Mouse (Mus musculus) megakaryocyte-erythroid progenitor cell, adult 5-6 weeks (primary cell): Measurements from ENCODE around the gene 5330417H12Rik. TPM values are rescaled to one million over a fixed set of nuclear protein-coding genes. Genes with fewer than 3 reads are reported as not detected.
A peak's percentile ranks its signal among the peaks of the same experiment; 100 is the strongest.

Experiments
- ATAC-seq: replicated peaks from 2 replicates; pipeline ENCODE4 v1.8.0; 2016; ENCODE audit warnings: mild to moderate bottlenecking, inconsistent platforms; ENCODE audit not compliant: severe bottlenecking, poor library complexity, low FRiP score, low TSS enrichment
- total RNA-seq, 2 experiments: library from RNA; stranded (forward) in 1 of 2; stranded (reverse) in 1 of 2; fragments of 200-1000, 215-1000 nt in 1 of 2; fragments of >200 nt in 1 of 2; fragmentation: Nextera tagmentation in 1 of 2; gene quantifications; 2 replicates each; pipeline ENCODE4 v1.2.3; 2014 to 2017

5330417H12Rik gene
- total RNA-seq (2014; fragmentation: Nextera tagmentation), result not detected in 2 replicates
- not detected in 2 replicates for total RNA-seq (2017)

GRCm38 (mm10) chr7:107625061-107625460 lies at the start of gene 5330417H12Rik:
TSS of gene 5330417H12Rik (minus strand) at chr7:107625161.
- no peak for ATAC-seq

DNA sequence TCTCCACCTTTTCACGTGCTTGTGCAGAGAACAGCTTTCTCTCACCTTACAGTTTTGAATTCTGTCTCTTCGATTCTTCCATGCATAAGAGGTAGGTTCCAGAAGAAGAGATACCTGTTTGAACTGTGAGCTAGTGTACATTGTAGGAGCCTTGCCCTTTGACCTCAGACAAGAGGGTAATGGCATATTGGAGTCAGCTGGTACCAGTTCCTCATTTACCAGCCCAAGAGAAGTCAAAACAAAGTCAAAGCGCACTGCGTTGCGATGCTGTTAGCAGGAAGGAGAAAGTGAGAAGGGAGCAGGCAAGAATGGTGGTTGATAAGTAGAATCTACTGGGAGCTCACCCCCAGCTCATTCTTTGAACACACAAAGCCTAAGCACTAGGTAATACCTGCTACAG lies 43.6 kb upstream of the 5330417H12Rik start:
- no peak for ATAC-seq

GRCm38 (mm10) chr7:107666262-107666902 lies 41.4 kb upstream of the 5330417H12Rik start:
- no peak for ATAC-seq

DNA sequence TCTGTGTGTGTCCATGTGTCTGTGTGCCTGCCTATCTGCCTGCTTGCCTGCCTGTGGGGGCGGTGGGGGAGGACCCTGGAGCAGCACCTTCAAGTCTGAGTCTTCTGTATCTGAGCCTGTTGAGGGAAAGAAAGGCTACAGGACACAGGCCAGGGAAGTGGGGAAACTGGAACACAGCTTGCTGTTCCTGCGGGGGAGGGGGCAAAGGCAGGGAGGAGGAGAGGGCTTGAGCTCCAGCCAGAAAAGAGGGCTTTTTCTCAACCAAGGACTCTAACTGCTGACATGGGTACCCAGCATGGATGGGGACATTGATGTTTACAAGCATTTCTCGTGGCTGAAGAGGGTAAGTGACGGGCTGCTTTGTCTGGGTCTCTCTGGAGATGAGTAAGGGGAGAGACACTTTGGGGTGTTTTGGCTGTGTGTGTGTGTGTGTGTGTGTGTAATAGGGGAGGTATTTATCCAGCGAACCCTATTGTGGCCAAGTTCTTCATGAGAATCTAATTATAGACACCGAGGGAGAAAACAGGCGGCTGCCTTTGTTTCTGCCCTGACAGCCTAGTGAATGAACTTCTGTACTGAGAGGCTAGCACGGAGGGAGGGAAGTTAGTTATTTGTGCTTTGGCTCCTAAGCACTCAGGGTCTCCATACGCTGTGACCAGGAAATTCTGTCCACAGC lies 40.8 kb upstream of the 5330417H12Rik start:
- no peak for ATAC-seq

DNA sequence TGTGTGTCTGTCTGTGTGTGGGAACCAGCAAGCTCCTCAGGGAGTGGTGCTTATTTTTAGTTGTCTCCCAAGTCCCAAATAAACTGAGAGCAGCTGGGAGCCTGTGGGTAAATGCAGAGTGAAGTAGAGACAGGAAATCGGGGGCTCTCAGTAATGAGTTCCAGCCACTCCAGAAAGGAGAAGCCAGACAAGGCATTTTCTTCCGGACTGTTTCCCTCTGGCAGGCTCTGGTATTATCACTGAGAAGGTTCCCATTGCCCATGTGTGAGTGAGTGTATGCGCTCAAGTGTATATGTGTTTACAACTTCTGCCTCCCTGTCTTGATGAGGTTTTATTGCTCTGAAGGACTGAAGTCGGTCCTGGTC lies 40.2 kb upstream of the 5330417H12Rik start:
- ATAC-seq, result no peak

GRCm38 (mm10) chr7:107664063-107665056 lies 39.4 kb upstream of the 5330417H12Rik start:
- ATAC-seq, result peak; percentile 40

DNA sequence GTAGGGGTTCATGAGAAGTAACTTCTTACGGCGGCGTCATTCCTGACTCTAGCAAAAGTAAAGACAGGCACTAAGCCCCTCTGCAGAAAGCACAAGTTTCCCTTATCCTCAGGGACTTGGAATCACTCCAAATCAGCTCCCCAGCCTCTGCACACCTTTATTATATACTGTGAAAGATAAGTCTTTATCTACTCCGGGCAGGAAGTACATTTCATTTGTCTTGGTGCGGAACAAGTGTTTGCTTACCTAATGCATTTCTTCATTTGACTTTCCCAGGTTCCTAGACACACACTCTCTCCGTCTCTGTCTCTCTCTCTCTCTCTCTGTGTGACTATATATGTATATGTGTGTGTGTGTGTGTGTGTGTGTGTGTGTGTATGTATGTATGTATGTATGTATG lies 38.7 kb upstream of the 5330417H12Rik start:
- ATAC-seq, result no peak

- ATAC-seq, result no peak
Observed at GRCm38 (mm10) chr7:107661843-107662281, 36.9 kb upstream of the 5330417H12Rik start.

- ATAC-seq, result peak; percentile 64
Observed at GRCm38 (mm10) chr7:107661189-107661842, 36.4 kb upstream of the 5330417H12Rik start.

DNA sequence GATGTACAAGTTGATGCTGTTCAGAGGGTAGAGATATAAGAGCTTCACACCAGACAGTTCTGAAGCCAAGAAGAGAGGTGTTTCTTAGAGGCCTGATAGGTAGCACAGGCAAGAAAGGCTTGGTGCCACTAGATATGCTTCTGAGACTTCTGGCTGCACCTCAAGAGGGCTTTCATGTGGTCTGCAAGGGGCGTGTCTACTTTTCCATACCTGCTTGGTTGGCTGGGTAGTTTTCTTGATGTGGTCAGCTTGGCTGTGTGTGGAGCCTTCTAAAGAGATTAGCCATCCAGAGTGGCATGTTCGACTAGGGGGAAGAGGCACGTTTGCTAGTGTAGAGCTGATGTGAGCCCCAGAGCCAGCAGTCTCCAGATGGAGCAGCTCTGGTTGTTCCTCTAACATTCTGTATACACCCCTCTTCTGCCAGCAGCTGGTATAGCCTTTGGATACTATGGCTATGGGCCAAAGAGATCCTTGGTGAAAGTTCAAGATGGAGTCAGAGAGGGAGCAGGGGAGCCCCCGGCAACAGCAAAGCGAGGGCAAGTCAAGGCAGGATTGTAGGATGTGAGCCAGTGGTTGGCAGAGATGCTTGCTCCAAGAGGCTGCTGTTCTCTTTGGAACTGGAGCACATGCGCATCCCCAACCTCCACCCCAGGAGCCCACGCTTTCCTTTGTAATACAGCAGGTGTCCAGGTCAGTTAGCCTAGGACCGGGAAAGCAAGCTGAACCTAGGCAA lies 34.4 kb upstream of the 5330417H12Rik start:
- peak; percentile 18; the same call in 1 of the 2 replicates for ATAC-seq

- ATAC-seq, result peak; percentile 37
Observed at GRCm38 (mm10) chr7:107656451-107656850, 31.5 kb upstream of the 5330417H12Rik start.

DNA sequence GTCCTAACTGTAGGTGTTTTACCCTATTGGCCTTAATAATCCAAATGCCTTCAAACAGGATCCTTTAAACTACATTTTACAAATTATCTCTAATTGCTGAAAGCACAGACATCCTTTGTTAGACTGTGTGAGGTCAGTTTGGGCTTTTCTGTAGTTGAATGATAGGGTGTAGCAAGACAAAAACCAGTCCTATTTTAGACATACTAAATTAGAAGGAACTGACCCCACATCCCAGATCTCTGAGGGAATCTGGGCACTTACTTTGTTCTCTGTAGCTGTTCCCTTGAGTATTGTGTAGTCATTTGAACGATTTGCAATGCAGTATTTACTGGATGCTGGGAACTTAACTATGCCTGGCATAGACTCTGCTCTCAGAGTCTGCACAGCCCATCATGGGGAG lies 26.9 kb upstream of the 5330417H12Rik start:
- ATAC-seq, result no peak

DNA sequence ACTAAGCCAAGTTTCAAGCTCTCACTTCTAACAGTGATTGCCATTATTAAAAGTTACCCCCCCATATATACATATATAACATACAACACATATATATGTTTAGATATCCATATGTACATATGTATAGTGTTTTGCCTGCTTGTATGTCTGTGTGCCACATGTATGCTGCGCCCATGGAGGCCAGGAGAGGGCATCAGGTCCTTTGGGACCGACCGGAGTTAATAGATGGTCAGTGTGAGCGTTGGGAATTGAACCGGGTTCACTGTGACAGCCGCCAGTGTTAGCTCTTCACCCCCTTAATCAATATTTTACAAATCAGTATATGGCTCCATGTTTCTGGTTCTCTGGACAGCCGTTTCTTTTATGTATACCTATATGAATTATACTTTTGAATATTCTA lies 25.0 kb upstream of the 5330417H12Rik start:
- no peak for ATAC-seq

DNA sequence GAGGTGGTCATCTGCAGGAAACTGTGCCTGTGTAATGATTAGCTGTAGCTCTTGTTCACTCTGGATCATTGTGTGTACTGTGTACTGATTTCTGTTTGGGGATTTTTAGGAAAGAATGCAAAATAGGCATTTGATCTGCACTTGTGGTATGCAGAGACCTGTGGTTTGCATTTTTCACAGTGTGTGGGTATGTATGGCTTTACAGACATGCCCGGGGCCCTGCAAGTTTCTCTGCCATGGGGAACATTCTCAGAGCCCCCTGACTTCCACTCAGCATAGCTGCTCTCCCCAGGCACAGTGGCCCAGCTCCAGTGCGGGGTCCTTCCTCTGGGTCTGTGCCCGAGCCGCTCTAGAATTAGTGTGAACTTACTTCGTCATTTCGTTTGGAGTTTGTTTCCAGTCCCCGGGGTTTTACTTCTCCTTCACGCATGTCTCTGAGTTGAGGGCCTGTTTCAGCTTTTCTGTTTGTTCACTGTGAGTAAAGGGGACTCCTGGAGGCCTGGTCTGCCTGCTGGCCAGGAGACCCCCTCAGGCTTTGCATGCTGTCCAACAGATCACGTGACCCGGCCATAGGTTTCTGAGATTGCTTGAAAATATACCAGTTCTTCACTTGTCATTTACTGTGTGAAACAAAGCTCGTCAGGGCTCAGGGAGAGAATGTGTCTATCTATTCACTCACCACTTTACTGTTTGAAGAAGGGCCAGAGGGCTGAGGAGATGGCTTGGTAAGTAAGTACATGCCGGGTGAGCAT lies 24.2 kb upstream of the 5330417H12Rik start:
- ATAC-seq, result no peak

DNA sequence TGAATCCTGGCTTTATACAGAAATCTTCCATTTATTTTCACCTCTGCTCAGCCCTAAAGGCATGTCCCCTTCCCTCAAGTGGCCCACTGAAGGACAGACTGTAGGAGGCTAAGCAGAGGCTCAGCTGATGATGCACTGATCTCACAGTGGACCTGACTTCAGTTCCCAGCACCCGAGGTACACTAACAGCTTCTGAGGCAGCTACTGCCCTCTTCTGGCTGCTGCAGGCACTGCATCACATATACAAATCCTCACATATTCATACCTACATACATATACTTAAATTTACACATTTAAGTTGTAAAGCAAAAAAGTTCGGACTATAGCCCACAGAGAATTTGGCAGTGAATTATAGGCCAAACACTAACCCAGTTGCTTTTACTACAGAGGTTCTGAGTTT lies 20.0 kb upstream of the 5330417H12Rik start:
- ATAC-seq, result no peak

DNA sequence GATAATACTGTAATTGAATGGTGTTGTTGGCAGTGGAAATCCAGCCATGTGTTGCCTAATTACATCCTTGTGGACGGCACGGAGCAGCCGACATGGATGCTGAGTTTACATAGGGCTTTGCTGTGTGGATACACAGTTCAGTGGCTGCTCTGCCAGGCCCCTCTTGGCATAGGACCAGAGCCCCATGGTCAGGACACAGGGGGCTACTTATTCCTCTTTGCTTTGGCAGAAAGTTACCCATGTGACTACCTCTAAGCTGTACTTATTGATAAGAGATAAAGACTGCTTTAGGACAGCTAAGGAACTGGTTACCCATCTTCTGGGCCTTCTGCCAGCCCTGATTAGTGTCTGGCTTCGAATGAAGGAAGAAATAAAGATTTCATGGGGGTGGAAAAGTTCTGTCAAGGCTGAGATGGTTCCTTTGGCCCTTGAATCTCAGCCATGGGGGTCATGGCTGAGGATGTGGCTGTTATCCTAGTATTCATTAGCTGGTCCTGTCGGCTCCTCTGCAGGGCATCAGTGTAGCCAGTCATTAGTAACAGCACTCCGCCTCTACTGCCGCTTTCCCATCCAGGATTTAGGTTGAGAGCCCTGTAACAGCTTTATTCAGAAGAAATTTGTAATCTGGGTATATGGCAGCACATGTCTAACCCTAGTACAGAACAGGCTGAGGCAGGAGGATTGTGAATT lies 17.8 kb upstream of the 5330417H12Rik start:
- ATAC-seq, result peak; percentile 24; the same call in 1 of the 2 replicates

- no peak for ATAC-seq
Observed at GRCm38 (mm10) chr7:107638026-107638425, 13.1 kb upstream of the 5330417H12Rik start.

GRCm38 (mm10) chr7:107637398-107637797 lies 12.4 kb upstream of the 5330417H12Rik start:
- no peak for ATAC-seq
